Mouse (Mus musculus) forebrain, postnatal 0 days (tissue): Measurements from ENCODE around the gene Sec14l1. TPM values are rescaled to one million over a fixed set of nuclear protein-coding genes. Genes with fewer than 3 reads are reported as not detected.
"Not testable (repeated sequence)": the region's sequence is repeated elsewhere in the genome, so short reads cannot be mapped to it uniquely, and the experiment has no call there.

Experiments
- ATAC-seq: fragments of 200-750 bp; cut with Nextera tagmentation; 2 replicates; pipeline ENCODE4 v1.8.0; 2017; ENCODE audit warnings: mild to moderate bottlenecking, moderate library complexity
- DNase-seq: peaks from one replicate; pipeline ENCODE4 v3.0.0-alpha.2; 2015
- H3K27ac ChIP-seq: fragments of 300-500 bp; sonication (generic); 2 replicates; pipeline ENCODE4 v1.5.1; 2014; ENCODE audit warnings: low read depth, mild to moderate bottlenecking, antibody characterized with exemption, low read length, moderate library complexity, mixed read lengths
- H3K27me3 ChIP-seq: fragments of 300-500 bp; sonication (generic); 2 replicates; pipeline ENCODE4 v1.6.1; 2014; ENCODE audit warnings: mild to moderate bottlenecking, low read length, mixed read lengths; ENCODE audit not compliant: insufficient read depth
- H3K36me3 ChIP-seq: fragments of 300-500 bp; sonication (generic); 2 replicates; pipeline ENCODE4 v1.6.1; 2014; ENCODE audit warnings: mild to moderate bottlenecking, moderate library complexity; ENCODE audit not compliant: insufficient read depth
- H3K4me1 ChIP-seq: fragments of 300-500 bp; sonication (generic); 2 replicates; pipeline ENCODE4 v1.6.1; 2014; ENCODE audit warnings: antibody characterized with exemption; ENCODE audit not compliant: insufficient read depth
- H3K4me2 ChIP-seq: fragments of 300-500 bp; sonication (generic); 2 replicates; pipeline ENCODE4 v1.6.1; 2014; ENCODE audit warnings: low read depth, mild to moderate bottlenecking, moderate library complexity
- H3K4me3 ChIP-seq: fragments of 300-500 bp; sonication (generic); 2 replicates; pipeline ENCODE4 v1.5.1; 2014; ENCODE audit warnings: low read depth, low read length, mixed read lengths
- H3K9ac ChIP-seq: fragments of 300-500 bp; sonication (generic); 2 replicates; pipeline ENCODE4 v1.6.1; 2014; ENCODE audit warnings: mild to moderate bottlenecking
- H3K9me3 ChIP-seq: fragments of 300-500 bp; sonication (generic); 2 replicates; pipeline ENCODE4 v1.6.1; 2016; ENCODE audit warnings: low read length
- CTCF ChIP-seq: sonication (generic); IDR thresholded peaks from 2 replicates; pipeline ENCODE4 v1.5.1; 2016; ENCODE audit warnings: antibody characterized with exemption, control low read depth, low read depth
- WGBS: fragments of 180-500 bp; shearing (Covaris S2); extraction: QIAGEN DNeasy Blood & Tissue Kit; methylation state at CpG from one replicate; pipeline ENCODE4 v1.1.7; 2014; 5-methylcytosine and 5-hydroxymethylcytosine counted together
- polyA plus RNA-seq: library from polyadenylated mRNA; unstranded; fragments of >200 nt; fragmentation: Nextera tagmentation; extraction: Ambion mirVana; gene quantifications from 2 replicates; pipeline ENCODE4 v1.2.1, GENCODE M21; 2015
- total RNA-seq: library from RNA; depleted of rRNA; stranded (reverse); fragments of >200 nt; gene quantifications from 2 replicates; pipeline ENCODE4 v1.2.3, GENCODE M21; 2014; rRNA removed

The Sec14l1 gene
- total RNA-seq (81.3 and 82.9 TPM in 2 replicates), polyA plus RNA-seq (62.1 and 65.1 TPM in 2 replicates)

- TF ChIP-seq CTCF: no peak
- peaks cover 36% of the 10 kb centered on the region for H3K4me1 ChIP-seq
- peak within 1 kb of the TSS; percentile 94 for H3K9ac ChIP-seq
- peak within 1 kb of the TSS; percentile 95 for H3K27ac ChIP-seq
- ATAC-seq (peak; percentile 94), DNase-seq (peak; percentile 99)
- H3K36me3 ChIP-seq: peaks cover 8% of the 10 kb centered on the region
- no peaks in the 10 kb centered on the region for H3K27me3 ChIP-seq
- H3K4me3 ChIP-seq: peak within 1 kb of the TSS; percentile 91
- WGBS: 2% methylated on average over 63 of the region's 67 CpGs
- H3K9me3 ChIP-seq: no peaks in the 10 kb centered on the region
- peak within 1 kb of the TSS; percentile 52 for H3K4me2 ChIP-seq
Observed at GRCm38 (mm10) chr11:117114592-117115345, at the start of gene Sec14l1. TSS of gene Sec14l1 (plus strand) at chr11:117115168.

GRCm38 (mm10) chr11:117065602-117066001, 49.4 kb upstream of the Sec14l1 start:
- not testable (repeated sequence) for H3K4me3 ChIP-seq, H3K4me2 ChIP-seq, H3K27ac ChIP-seq, H3K9ac ChIP-seq, ATAC-seq, H3K9me3 ChIP-seq, DNase-seq, H3K36me3 ChIP-seq, H3K27me3 ChIP-seq
- 80% methylated on average over 5 of the region's 5 CpGs for WGBS
- peaks cover 12% of the 10 kb centered on the region for H3K4me1 ChIP-seq

- ATAC-seq: no peak
- no peak overlapping the region for H3K4me3 ChIP-seq
- 60% methylated on average over 5 of the region's 5 CpGs for WGBS
- no peak overlapping the region for H3K9ac ChIP-seq
- no peaks in the 10 kb centered on the region for H3K27me3 ChIP-seq
- H3K27ac ChIP-seq: peak overlapping the region; percentile 9
- no peak for DNase-seq
- H3K4me1 ChIP-seq: peaks cover 9% of the 10 kb centered on the region; the same call in 1 of the 2 replicates
- H3K36me3 ChIP-seq: no peaks in the 10 kb centered on the region
- no peak for TF ChIP-seq CTCF
- no peaks in the 10 kb centered on the region for H3K9me3 ChIP-seq
- H3K4me2 ChIP-seq: no peak overlapping the region
Observed at GRCm38 (mm10) chr11:117066738-117067137, 48.2 kb upstream of the Sec14l1 start.

DNA sequence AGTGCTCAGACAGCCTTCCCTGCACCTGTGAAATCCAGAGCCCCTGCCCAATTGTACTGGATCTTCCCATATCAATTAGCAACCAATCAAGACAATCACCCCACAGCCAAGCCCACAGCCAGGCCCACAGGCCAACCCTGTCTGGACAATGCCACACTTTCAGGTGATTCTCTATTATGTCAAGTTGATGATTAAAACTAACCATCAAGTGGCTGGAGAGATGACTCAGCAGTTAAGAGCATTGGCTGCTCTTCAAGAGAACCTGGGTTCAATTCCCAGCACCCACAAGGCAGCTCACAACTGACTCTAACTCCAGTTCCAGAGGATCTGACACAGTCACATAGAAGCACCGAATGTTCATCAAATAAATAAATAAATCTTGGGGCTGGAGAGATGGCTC, 46.6 kb upstream of the Sec14l1 start:
- Histone ChIP-seq H3K27ac (no peak overlapping the region), H3K9ac (no peak overlapping the region), H3K4me2 (no peak overlapping the region), H3K4me1 (peaks cover 3% of the 10 kb centered on the region; the same call in 1 of the 2 replicates), H3K36me3 (no peaks in the 10 kb centered on the region), H3K9me3 (no peaks in the 10 kb centered on the region), H3K4me3 (no peak overlapping the region), H3K27me3 (no peaks in the 10 kb centered on the region)
- WGBS: 84% methylated on average over 1 of the region's 1 CpGs
- DNase-seq (no peak), ATAC-seq (no peak)
- TF ChIP-seq CTCF: no peak

DNA sequence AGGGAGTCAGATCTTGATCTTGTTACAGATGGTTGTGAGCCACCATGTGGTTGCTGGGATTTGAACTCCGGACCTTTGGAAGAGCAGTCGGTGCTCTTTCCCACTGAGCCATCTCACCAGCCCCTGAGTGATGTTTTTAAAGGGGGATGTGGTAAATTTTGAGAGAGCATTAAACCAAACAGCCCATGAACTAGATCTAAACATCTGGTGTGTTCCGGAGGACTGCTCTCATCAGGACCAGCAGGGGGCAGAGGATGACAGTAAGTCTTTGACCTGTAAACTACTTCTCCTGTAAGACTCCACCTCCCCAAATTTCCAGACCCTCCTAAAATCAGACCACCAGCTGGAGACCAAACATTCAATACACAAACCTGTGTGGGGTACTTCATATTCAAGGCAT, 45.9 kb upstream of the Sec14l1 start:
- TF ChIP-seq CTCF: peak; percentile 23; the same call in 1 of the 2 replicates
- WGBS: 80% methylated on average over 3 of the region's 3 CpGs

DNA sequence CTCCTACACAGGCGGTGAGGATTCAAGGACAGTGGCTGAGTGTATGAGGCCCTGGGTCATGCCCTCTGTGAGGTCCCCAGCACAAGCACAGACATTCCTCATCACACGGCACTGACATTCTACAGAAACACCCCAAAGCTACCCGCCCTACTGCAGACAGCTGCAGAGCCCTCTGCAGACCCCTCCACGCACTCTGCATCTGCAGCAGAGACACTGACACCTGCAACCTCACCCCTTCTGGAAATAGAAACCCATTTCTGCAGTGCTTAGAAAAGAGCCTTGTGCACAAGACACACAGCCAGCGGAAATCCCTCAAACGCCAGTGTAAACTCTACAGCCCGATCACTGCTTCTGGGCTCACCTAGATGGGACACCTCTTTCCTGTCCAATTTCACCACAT, 44.3 kb upstream of the Sec14l1 start:
- no peaks in the 10 kb centered on the region for H3K27me3 ChIP-seq
- H3K27ac ChIP-seq: no peak overlapping the region
- DNase-seq (no peak), ATAC-seq (no peak)
- WGBS: 79% methylated on average over 7 of the region's 7 CpGs
- H3K4me3 ChIP-seq: no peak overlapping the region
- no peak for TF ChIP-seq CTCF
- no peaks in the 10 kb centered on the region for H3K36me3 ChIP-seq
- H3K4me2 ChIP-seq: no peak overlapping the region
- no peaks in the 10 kb centered on the region for H3K9me3 ChIP-seq
- H3K9ac ChIP-seq: no peak overlapping the region
- no peaks in the 10 kb centered on the region for H3K4me1 ChIP-seq

More for the DNA sequence above, 45.9 kb upstream of the Sec14l1 start:
- H3K27ac ChIP-seq: no peak overlapping the region
- no peaks in the 10 kb centered on the region for H3K27me3 ChIP-seq
- ATAC-seq (no peak), DNase-seq (no peak)
- no peak overlapping the region for H3K4me3 ChIP-seq
- no peaks in the 10 kb centered on the region for H3K9me3 ChIP-seq
- no peaks in the 10 kb centered on the region for H3K4me1 ChIP-seq
- no peak overlapping the region for H3K9ac ChIP-seq
- no peaks in the 10 kb centered on the region for H3K36me3 ChIP-seq
- no peak overlapping the region for H3K4me2 ChIP-seq

- Histone ChIP-seq H3K27ac (no peak overlapping the region), H3K4me3 (no peak overlapping the region), H3K9me3 (no peaks in the 10 kb centered on the region), H3K4me1 (peaks cover 6% of the 10 kb centered on the region; the same call in 1 of the 2 replicates), H3K27me3 (no peaks in the 10 kb centered on the region), H3K36me3 (no peaks in the 10 kb centered on the region), H3K9ac (no peak overlapping the region), H3K4me2 (no peak overlapping the region)
- DNase-seq (peak; percentile 86), ATAC-seq (peak; percentile 38)
- TF ChIP-seq CTCF: peak; percentile 99
- WGBS: 1% methylated on average over 13 of the region's 13 CpGs
Observed at GRCm38 (mm10) chr11:117072128-117072527, 42.8 kb upstream of the Sec14l1 start.
